Mouse (Mus musculus): Measurements from ENCODE around the gene Tbc1d20.

GRCm38 (mm10) chr2:152322198-152322597 lies 28.6 kb downstream of the Tbc1d20 start:
- TF ChIP-seq GATA1 (IDR thresholded peaks at IDR 0.05; ENCODE audit: borderline replicate concordance, low read length) (no peak), CTCF (IDR thresholded peaks at IDR 0.05; ENCODE audit: low read depth, low read length) (no peak), TAL1 (conservative IDR thresholded peaks at IDR 0.05; ENCODE audit: low read depth, low read length) (no peak), POLR2AphosphoS5 (IDR thresholded peaks at IDR 0.05; ENCODE audit: insufficient replicate concordance, low read depth, low read length) (no peak), GATA2 (IDR thresholded peaks at IDR 0.05; ENCODE audit: borderline replicate concordance, low read depth, low read length) (no peak)

Measured in G1E (cell line).